Mouse (Mus musculus) forebrain, embryonic 11.5 days (tissue): ENCODE data around the gene Pigr. TPM values are rescaled to one million over a fixed set of nuclear protein-coding genes. Genes with fewer than 3 reads are reported as not detected.

ENCODE experiments used
- ATAC-seq: fragments of 200-750 bp; cut with Nextera tagmentation; replicated peaks from 2 replicates; pipeline ENCODE4 v1.8.0; 2017; ENCODE audit warnings: moderate TSS enrichment; ENCODE audit not compliant: low FRiP score
- DNase-seq: peaks from one replicate; pipeline ENCODE4 v3.0.0-alpha.2; 2017; ENCODE audit warnings: low spot score
- H3K27ac ChIP-seq: fragments of 300-500 bp; sonication (generic); 2 replicates; pipeline ENCODE4 v1.5.1; 2014; ENCODE audit warnings: low read depth, low read length
- H3K27me3 ChIP-seq: fragments of 300-500 bp; sonication (generic); 2 replicates; pipeline ENCODE4 v1.6.1; 2014; ENCODE audit warnings: mild to moderate bottlenecking, low read length, mixed read lengths; ENCODE audit not compliant: control insufficient read depth, insufficient read depth
- H3K36me3 ChIP-seq: fragments of 300-500 bp; sonication (generic); 2 replicates; pipeline ENCODE4 v1.6.1; 2014; ENCODE audit warnings: mild to moderate bottlenecking, low read length, moderate library complexity, mixed read lengths; ENCODE audit not compliant: control insufficient read depth, insufficient read depth
- H3K4me1 ChIP-seq: fragments of 300-500 bp; sonication (generic); replicated peaks from 2 replicates; pipeline ENCODE4 v1.6.1; 2014; ENCODE audit warnings: low read length, mixed read lengths; ENCODE audit not compliant: control insufficient read depth, insufficient read depth
- H3K4me2 ChIP-seq: fragments of 300-500 bp; sonication (generic); 2 replicates; pipeline ENCODE4 v1.6.1; 2014; ENCODE audit warnings: low read depth, mild to moderate bottlenecking, low read length, moderate library complexity, mixed read lengths; ENCODE audit not compliant: severe bottlenecking
- H3K4me3 ChIP-seq: fragments of 300-500 bp; sonication (generic); 2 replicates; pipeline ENCODE4 v1.5.1; 2014; ENCODE audit warnings: low read depth, low read length
- H3K9ac ChIP-seq: fragments of 300-500 bp; sonication (generic); 2 replicates; pipeline ENCODE4 v1.6.1; 2014; ENCODE audit warnings: low read length
- H3K9me3 ChIP-seq: fragments of 300-500 bp; sonication (generic); 2 replicates; pipeline ENCODE4 v1.6.1; 2016; ENCODE audit warnings: low read length, mixed read lengths; ENCODE audit not compliant: control insufficient read depth
- WGBS: fragments of 180-500 bp; shearing (Covaris S2); extraction: QIAGEN DNeasy Blood & Tissue Kit; methylation state at CpG from one replicate; pipeline ENCODE4 v1.1.7; 2014; 5-methylcytosine and 5-hydroxymethylcytosine counted together
- polyA plus RNA-seq: library from polyadenylated mRNA; unstranded; fragments of >200 nt; fragmentation: Nextera tagmentation; extraction: Ambion mirVana; gene quantifications from 2 replicates; pipeline ENCODE4 v1.2.1, GENCODE M21; 2014

The Pigr gene
- polyA plus RNA-seq, 1 experiment from 2014 or later: not detected

DNA sequence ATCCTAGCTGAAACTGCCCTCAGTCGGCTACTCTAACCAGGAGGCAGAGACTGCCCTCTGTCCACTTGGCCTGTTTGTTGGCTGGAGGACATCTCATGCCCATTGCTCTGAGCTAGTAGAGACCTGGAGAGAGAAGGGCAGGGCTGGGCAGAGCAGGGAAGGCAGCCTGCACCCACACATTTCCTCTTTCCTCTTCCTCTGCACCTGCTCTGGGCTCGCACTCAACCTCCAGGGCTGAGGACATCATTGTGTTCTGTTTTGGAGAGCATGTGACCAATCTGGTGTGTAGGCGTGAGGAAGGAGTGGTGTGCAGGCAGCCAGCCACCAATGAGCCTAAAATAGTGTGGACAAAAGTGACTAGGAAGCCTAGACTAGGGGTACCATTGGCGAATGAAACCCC is 37.8 kb downstream of the Pigr start:
- H3K27ac ChIP-seq: no peak overlapping the region
- no peak overlapping the region for H3K4me3 ChIP-seq
- H3K9ac ChIP-seq: no peak overlapping the region
- 87% methylated on average over 4 of the region's 4 CpGs for WGBS
- no peaks in the 10 kb centered on the region for H3K36me3 ChIP-seq
- H3K4me2 ChIP-seq: no peak overlapping the region
- H3K4me1 ChIP-seq: no peaks in the 10 kb centered on the region
- no peaks in the 10 kb centered on the region for H3K27me3 ChIP-seq
- DNase-seq: no peak
- H3K9me3 ChIP-seq: no peaks in the 10 kb centered on the region
- ATAC-seq: no peak

DNA sequence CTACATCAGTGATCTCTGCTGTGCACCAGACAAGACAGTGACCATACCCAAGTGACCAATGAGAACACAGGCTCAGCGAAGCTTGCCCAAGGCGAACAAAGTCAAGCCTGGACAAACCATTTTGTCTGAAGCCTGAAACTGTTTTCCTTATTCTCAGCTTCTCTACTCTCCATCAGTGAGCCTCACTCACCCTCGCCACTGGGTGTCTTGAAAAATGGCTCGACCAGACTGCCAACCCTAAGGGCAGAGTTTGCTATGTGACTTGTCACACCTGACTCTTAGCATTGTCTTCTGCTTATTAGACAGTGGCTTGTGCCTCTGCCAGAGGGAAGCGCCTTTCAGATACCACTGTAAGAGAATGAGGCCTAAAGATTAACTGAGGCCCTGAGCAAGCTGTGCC is 38.3 kb downstream of the Pigr start:
- ATAC-seq (no peak), DNase-seq (no peak)
- H3K36me3 ChIP-seq: no peaks in the 10 kb centered on the region
- no peaks in the 10 kb centered on the region for H3K9me3 ChIP-seq
- H3K4me1 ChIP-seq: no peaks in the 10 kb centered on the region
- no peak overlapping the region for H3K4me2 ChIP-seq
- no peak overlapping the region for H3K4me3 ChIP-seq
- no peak overlapping the region for H3K27ac ChIP-seq
- H3K27me3 ChIP-seq: no peaks in the 10 kb centered on the region
- H3K9ac ChIP-seq: no peak overlapping the region
- 93% methylated on average over 5 of the region's 5 CpGs for WGBS

DNA sequence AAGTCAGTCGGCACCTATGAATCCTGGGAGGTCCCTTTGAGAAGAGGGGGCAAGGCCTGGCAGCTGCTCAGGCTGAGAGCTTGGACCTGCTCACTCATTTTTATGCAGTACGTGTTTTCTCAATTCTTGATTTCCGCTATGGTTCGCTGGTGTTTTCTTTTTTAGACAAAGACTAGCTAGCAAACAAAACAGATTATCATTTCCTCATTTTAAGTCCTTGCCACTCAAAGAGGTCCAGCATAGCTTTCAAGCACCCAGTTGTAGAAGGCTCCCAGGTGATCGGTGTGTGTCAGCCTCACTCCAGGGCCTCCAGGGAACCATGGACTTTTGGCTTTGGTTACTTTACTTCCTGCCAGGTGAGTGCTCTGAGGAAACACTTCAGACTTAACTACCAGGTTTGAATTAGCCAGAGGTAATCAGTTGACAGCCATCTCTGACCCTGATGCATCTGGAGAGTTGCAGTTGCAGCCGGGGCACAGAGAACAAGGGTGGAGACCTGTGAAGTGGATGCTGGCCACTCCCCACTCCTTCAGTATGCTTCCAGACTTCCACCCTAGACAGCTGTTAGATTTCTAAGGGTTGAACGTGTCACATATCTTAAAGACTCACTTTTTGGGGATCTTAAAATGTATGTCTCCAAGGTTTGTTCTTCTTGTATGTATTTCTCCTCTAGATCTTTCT is 39.2 kb downstream of the Pigr start, which contains the start of gene Fcmr:
TSS of gene Fcmr (plus strand) at position 129 of the 681 bp plus-strand sequence.
- H3K36me3 ChIP-seq: no peaks in the 10 kb centered on the region
- 83% methylated on average over 7 of the region's 7 CpGs for WGBS
- no peak within 1 kb of the TSS for H3K4me2 ChIP-seq
- H3K27ac ChIP-seq: no peak within 1 kb of the TSS
- H3K4me3 ChIP-seq: no peak within 1 kb of the TSS
- no peaks in the 10 kb centered on the region for H3K27me3 ChIP-seq
- no peak within 1 kb of the TSS for H3K9ac ChIP-seq
- DNase-seq (no peak), ATAC-seq (no peak)
- H3K4me1 ChIP-seq: no peaks in the 10 kb centered on the region
- H3K9me3 ChIP-seq: no peaks in the 10 kb centered on the region

DNA sequence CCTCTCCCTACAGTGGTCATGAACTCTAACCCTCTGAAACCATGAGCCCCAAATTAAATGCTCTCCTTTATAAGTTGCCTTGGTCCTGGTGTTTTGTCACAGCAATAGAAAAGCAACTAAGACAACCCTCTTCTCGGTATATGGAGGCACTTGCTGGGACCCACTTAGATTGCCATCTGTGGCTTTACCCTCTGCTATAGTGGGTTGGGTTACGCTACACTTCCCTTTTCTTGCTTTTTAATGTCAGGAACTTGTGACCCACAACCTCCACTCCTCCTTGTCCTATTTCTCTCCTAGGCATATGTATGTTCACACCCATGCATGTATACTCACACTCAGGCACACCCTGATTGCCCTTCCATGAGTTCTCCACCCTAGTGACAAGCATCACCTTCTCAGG is 46.4 kb downstream of the Pigr start:
- Histone ChIP-seq H3K36me3 (no peaks in the 10 kb centered on the region), H3K4me1 (no peaks in the 10 kb centered on the region), H3K4me2 (no peak overlapping the region), H3K27ac (no peak overlapping the region), H3K27me3 (peaks cover 6% of the 10 kb centered on the region), H3K9me3 (no peaks in the 10 kb centered on the region), H3K9ac (no peak overlapping the region), H3K4me3 (no peak overlapping the region)
- 86% methylated on average over 2 of the region's 2 CpGs for WGBS
- DNase-seq (no peak), ATAC-seq (no peak)

DNA sequence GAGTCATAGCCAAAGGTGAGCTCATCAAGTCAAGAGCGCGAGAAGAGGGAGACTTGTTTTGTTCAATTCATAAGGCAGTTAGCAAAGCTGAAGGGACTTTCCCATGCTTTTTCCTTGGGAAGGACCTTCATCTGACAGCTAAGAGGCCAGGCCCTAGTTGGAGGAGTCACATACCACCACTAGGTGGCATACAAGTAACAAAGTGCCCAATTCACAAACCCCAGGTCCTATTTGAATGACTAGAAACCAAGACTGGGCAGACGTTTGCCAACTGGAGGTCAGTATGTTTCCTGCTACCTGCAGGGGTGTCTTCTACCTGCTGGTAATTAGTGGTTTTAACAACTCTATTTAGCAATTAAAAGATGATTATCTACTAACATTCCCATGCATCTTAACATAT is 48.7 kb downstream of the Pigr start:
- H3K9ac ChIP-seq: no peak overlapping the region
- H3K27me3 ChIP-seq: peaks cover 12% of the 10 kb centered on the region
- DNase-seq (no peak), ATAC-seq (no peak)
- H3K9me3 ChIP-seq: no peaks in the 10 kb centered on the region
- no peak overlapping the region for H3K4me2 ChIP-seq
- WGBS: 39% methylated on average over 3 of the region's 3 CpGs
- peaks cover 5% of the 10 kb centered on the region; the same call in 1 of the 2 replicates for H3K4me1 ChIP-seq
- H3K4me3 ChIP-seq: no peak overlapping the region
- no peaks in the 10 kb centered on the region for H3K36me3 ChIP-seq
- no peak overlapping the region for H3K27ac ChIP-seq

DNA sequence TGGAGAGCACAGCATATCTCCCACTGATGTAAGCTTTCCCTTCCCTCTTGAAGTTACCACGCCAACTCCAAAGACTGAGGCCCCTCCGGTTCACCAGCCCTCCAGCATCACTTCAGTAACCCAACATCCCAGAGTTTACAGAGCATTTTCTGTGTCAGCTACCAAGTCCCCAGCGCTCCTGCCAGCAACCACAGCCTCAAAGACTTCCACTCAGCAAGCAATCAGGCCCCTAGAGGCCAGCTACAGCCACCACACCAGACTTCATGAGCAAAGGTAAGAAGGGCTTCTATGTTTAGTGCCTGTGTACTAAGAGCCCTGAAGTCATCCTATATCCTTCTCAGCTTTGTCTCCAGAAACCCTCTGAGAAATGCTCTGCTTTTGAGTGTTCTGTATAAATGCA is 49.4 kb downstream of the Pigr start:
- H3K27me3 ChIP-seq: peaks cover 12% of the 10 kb centered on the region
- H3K27ac ChIP-seq: no peak overlapping the region
- WGBS: 84% methylated on average over 3 of the region's 3 CpGs
- DNase-seq (no peak), ATAC-seq (no peak)
- no peak overlapping the region for H3K4me3 ChIP-seq
- peaks cover 5% of the 10 kb centered on the region; the same call in 1 of the 2 replicates for H3K4me1 ChIP-seq
- H3K4me2 ChIP-seq: no peak overlapping the region
- no peak overlapping the region for H3K9ac ChIP-seq
- no peaks in the 10 kb centered on the region for H3K36me3 ChIP-seq
- H3K9me3 ChIP-seq: no peaks in the 10 kb centered on the region

DNA sequence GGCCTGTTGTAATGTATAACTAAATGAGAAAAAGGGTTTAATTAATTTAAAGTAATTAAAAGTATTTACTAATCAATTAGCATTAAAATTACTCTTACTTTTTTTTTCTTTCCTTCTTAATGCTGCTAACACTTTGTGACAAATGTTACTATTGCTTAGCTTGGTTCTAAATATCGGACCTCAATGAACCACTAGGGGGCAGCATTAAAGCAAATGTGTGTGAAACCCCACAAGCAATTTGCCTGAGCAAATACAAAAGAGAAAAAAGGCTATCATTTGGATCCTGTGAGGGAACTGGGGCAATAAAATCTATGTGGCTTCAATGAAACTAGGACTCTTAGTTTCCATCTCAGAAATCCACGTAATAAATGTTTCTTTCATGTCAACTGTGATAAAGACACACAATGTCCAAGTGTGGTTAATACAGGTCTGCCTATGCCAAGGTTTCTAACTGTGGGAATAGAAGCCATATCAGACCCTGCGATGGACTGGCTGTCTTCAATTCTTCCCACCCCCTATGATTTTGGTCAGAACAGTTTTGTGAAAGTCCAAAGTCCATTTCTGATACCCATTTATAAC is 50.5 kb downstream of the Pigr start:
- no peak overlapping the region for H3K27ac ChIP-seq
- peaks cover 12% of the 10 kb centered on the region for H3K27me3 ChIP-seq
- 21% methylated on average over 3 of the region's 3 CpGs for WGBS
- DNase-seq (no peak), ATAC-seq (no peak)
- no peak overlapping the region for H3K4me3 ChIP-seq
- H3K9me3 ChIP-seq: no peaks in the 10 kb centered on the region
- no peak overlapping the region for H3K9ac ChIP-seq
- no peak overlapping the region for H3K4me2 ChIP-seq
- no peaks in the 10 kb centered on the region for H3K36me3 ChIP-seq
- peaks cover 5% of the 10 kb centered on the region; the same call in 1 of the 2 replicates for H3K4me1 ChIP-seq

DNA sequence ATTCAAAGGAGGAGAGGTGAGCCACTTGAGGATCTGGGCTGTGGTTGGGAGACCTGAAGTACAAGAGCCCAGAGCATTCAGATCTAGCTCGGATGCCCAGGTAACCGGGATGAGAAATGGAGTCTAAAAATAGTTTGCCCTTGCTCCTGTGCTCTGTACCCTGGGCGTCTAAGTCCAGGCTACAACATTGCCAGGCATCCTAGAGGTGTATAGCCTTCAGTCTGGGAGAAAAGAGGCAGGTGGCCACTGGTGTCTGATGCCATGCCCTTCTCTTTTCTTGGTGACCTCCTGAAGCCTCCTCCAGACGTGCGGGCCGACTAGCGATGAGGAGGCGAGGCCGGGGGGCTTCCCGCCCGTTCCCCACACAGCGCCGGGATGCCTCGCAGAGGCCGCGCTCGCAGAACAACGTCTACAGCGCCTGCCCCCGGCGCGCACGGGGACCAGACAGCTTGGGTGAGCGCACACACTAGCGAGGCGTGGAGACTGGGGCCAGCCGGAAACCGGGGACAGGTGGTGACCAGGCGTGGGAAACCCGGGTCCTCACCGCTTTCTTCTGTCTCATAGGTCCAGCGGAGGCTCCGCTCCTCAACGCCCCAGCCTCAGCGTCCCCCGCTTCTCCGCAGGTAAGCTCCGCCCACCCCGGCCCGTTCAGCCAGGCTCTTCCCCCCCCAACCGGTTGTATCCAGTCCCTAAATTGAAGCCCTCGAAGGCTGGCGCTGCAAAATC is 51.6 kb downstream of the Pigr start:
- 2% methylated on average over 43 of the region's 43 CpGs for WGBS
- Histone ChIP-seq H3K4me3 (peak overlapping the region; percentile 39), H3K4me2 (peak overlapping the region; percentile 79), H3K36me3 (no peaks in the 10 kb centered on the region), H3K9me3 (no peaks in the 10 kb centered on the region), H3K9ac (peak overlapping the region; percentile 47), H3K27me3 (peaks cover 12% of the 10 kb centered on the region), H3K27ac (no peak overlapping the region), H3K4me1 (peaks cover 5% of the 10 kb centered on the region; the same call in 1 of the 2 replicates)
- DNase-seq (peak; percentile 73), ATAC-seq (peak; percentile 76)
